Mouse (Mus musculus) kidney, embryonic 15.5 days (tissue): Measurements from ENCODE around the gene Dok7. TPM values are rescaled to one million over a fixed set of nuclear protein-coding genes. Genes with fewer than 3 reads are reported as not detected.

ENCODE experiments used
- ATAC-seq: fragments of 200-750 bp; cut with Nextera tagmentation; replicated peaks from 2 replicates; pipeline ENCODE4 v1.8.0; 2017; ENCODE audit warnings: moderate TSS enrichment; ENCODE audit not compliant: low FRiP score
- H3K27ac ChIP-seq: fragments of 300-500 bp; sonication (generic); 2 replicates; pipeline ENCODE4 v1.5.1; 2015; ENCODE audit warnings: mild to moderate bottlenecking, inconsistent platforms
- H3K27me3 ChIP-seq: fragments of 300-500 bp; sonication (generic); 2 replicates; pipeline ENCODE4 v1.6.1; 2015; ENCODE audit warnings: inconsistent platforms
- H3K36me3 ChIP-seq: fragments of 300-500 bp; sonication (generic); 2 replicates; pipeline ENCODE4 v1.6.1; 2015; ENCODE audit warnings: inconsistent platforms
- H3K4me1 ChIP-seq: fragments of 300-500 bp; sonication (generic); 2 replicates; pipeline ENCODE4 v1.6.1; 2015; ENCODE audit warnings: inconsistent platforms
- H3K4me2 ChIP-seq: fragments of 300-500 bp; sonication (generic); 2 replicates; pipeline ENCODE4 v1.6.1; 2015; ENCODE audit warnings: moderate library complexity, mild to moderate bottlenecking, inconsistent platforms
- H3K4me3 ChIP-seq: fragments of 300-500 bp; sonication (generic); replicated peaks from 2 replicates; pipeline ENCODE4 v1.5.1; 2015; ENCODE audit warnings: mild to moderate bottlenecking, inconsistent platforms
- H3K9ac ChIP-seq: fragments of 300-500 bp; sonication (generic); 2 replicates; pipeline ENCODE4 v1.6.1; 2015; ENCODE audit warnings: mild to moderate bottlenecking, inconsistent platforms
- H3K9me3 ChIP-seq: fragments of 300-500 bp; sonication (generic); replicated peaks from 2 replicates; pipeline ENCODE4 v1.6.1; 2016; ENCODE audit warnings: inconsistent platforms
- WGBS: fragments of 180-500 bp; shearing (Covaris S2); methylation state at CpG from one replicate; pipeline ENCODE4 v1.1.7; 2015; ENCODE audit warnings: mixed read lengths; 5-methylcytosine and 5-hydroxymethylcytosine counted together
- microRNA-seq: library from miRNA; unstranded; fragments of <30 nt; microRNA quantifications from one replicate; pipeline ENCODE4, GENCODE M21; 2016
- polyA plus RNA-seq: library from polyadenylated mRNA; unstranded; fragments of >200 nt; fragmentation: Nextera tagmentation; extraction: Ambion mirVana; gene quantifications from 2 replicates; pipeline ENCODE4 v1.2.1, GENCODE M21; 2015

The Dok7 gene
- polyA plus RNA-seq, 1 experiment from 2014 or later = 1.1 TPM

GRCm38 (mm10) chr5:35131237-35131636, 74.7 kb downstream of the Dok7 start:
- no peaks in the 10 kb centered on the region for H3K36me3 ChIP-seq
- H3K4me2 ChIP-seq = no peak overlapping the region
- no peak for ATAC-seq
- no peak overlapping the region for H3K27ac ChIP-seq
- no peaks in the 10 kb centered on the region for H3K9me3 ChIP-seq
- WGBS = 34% methylated on average over 1 of the region's 1 CpGs
- no peak overlapping the region for H3K4me3 ChIP-seq
- H3K27me3 ChIP-seq = no peaks in the 10 kb centered on the region
- no peaks in the 10 kb centered on the region for H3K4me1 ChIP-seq
- H3K9ac ChIP-seq = no peak overlapping the region

DNA sequence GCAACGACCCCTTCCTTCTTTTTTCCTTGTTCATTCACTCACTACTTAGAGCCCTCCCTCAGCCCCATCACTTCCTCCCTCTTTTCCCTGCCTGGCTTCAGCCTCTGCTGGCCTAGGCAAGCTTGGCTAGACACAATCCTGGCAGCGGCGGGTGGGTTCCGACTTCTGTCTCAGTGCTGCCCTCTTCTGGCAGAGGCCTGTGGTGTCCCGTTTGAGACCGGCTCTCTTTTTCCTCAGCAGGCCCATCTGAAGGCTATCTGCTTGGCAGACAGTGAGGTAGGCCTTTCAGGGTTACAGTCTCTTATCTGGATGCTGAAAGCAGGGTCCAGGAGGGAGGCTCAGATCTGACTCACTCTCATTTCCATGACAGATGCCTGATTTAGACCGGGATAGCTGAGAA, 75.2 kb downstream of the Dok7 start:
- Histone ChIP-seq H3K4me1 (no peaks in the 10 kb centered on the region), H3K4me2 (no peak overlapping the region), H3K9me3 (no peaks in the 10 kb centered on the region), H3K27ac (no peak overlapping the region), H3K27me3 (no peaks in the 10 kb centered on the region), H3K4me3 (no peak overlapping the region), H3K36me3 (no peaks in the 10 kb centered on the region), H3K9ac (no peak overlapping the region)
- 7% methylated on average over 7 of the region's 7 CpGs for WGBS
- 0 out of 2 replicates have a peak, but pooled peaks have one; percentile 22 for ATAC-seq

DNA sequence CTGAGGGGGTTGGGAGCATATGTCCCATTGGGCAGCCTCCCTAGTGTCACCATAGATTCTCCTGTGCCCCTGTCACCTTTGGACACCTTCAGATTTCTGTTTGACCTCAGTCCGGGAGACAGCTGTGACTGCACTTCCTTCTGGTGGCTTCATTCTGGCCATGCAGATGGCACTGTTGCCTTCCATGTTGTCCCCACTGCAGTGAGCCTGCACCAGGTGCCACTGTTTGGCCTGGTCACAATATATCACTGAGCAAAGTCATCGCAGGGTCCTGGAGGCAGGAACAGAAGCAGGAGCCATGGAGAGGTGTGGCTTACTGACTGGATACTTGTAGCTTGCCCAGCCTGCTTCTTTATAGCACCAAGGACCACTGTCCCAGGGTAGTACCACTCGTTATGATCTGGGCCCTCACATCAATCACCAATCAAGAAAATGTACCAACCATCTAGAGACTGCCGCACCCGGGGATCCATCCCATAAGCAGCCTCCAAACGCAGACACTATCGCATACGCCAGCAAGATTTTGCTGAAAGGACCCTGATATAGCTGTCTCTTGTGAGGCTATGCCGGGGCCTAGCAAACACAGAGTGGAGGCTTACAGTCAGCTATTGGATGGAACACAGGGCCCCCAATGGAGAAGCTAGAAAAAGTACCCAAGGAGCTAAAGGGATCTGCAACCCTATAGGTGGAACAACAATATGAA, 75.9 kb downstream of the Dok7 start:
- WGBS = 94% methylated on average over 9 of the region's 9 CpGs
- Histone ChIP-seq H3K36me3 (no peaks in the 10 kb centered on the region), H3K4me3 (no peak overlapping the region), H3K9ac (no peak overlapping the region), H3K4me1 (no peaks in the 10 kb centered on the region), H3K4me2 (no peak overlapping the region), H3K9me3 (no peaks in the 10 kb centered on the region), H3K27me3 (no peaks in the 10 kb centered on the region), H3K27ac (no peak overlapping the region)
- ATAC-seq = no peak

- no peaks in the 10 kb centered on the region for H3K9me3 ChIP-seq
- no peak overlapping the region for H3K4me3 ChIP-seq
- WGBS = 91% methylated on average over 4 of the region's 4 CpGs
- H3K4me1 ChIP-seq = no peaks in the 10 kb centered on the region
- H3K27ac ChIP-seq = no peak overlapping the region
- no peak overlapping the region for H3K4me2 ChIP-seq
- no peak overlapping the region for H3K9ac ChIP-seq
- no peaks in the 10 kb centered on the region for H3K36me3 ChIP-seq
- H3K27me3 ChIP-seq = no peaks in the 10 kb centered on the region
- no peak for ATAC-seq
These were observed 76.9 kb downstream of the Dok7 start for GRCm38 (mm10) chr5:35133468-35133867.

GRCm38 (mm10) chr5:35134286-35134685, 77.7 kb downstream of the Dok7 start:
- H3K4me1 ChIP-seq = no peaks in the 10 kb centered on the region
- no peak overlapping the region for H3K27ac ChIP-seq
- no peaks in the 10 kb centered on the region for H3K36me3 ChIP-seq
- H3K27me3 ChIP-seq = no peaks in the 10 kb centered on the region
- ATAC-seq = no peak
- H3K9ac ChIP-seq = no peak overlapping the region
- H3K4me3 ChIP-seq = no peak overlapping the region
- no peaks in the 10 kb centered on the region for H3K9me3 ChIP-seq
- 52% methylated on average over 3 of the region's 3 CpGs for whole genome bisulfite sequencing
- H3K4me2 ChIP-seq = no peak overlapping the region

- Histone ChIP-seq H3K4me2 (no peak overlapping the region), H3K9ac (no peak overlapping the region), H3K9me3 (no peaks in the 10 kb centered on the region), H3K36me3 (no peaks in the 10 kb centered on the region), H3K27ac (no peak overlapping the region), H3K4me1 (no peaks in the 10 kb centered on the region), H3K4me3 (no peak overlapping the region), H3K27me3 (0 out of 2 replicates have a peak, but pooled peaks cover 1% of the 10 kb centered on the region)
- no peak for ATAC-seq
- 63% methylated on average over 5 of the region's 5 CpGs for WGBS
These were observed 79.3 kb downstream of the Dok7 start for GRCm38 (mm10) chr5:35135903-35136302.

Small RNA genes within 50 kb of the gene (microRNA-seq; reads per million reads assigned to microRNA genes)
- gene Mir3097 = 3.7 reads per million, percentile 19 among the genes with 10 or more reads in this experiment

Other genes starting within 250 kb of the Dok7 start
- gene Msantd1, start 148.8 kb upstream of the Dok7 start, polyA plus RNA-seq = 0.42 and 0.68 TPM in 2 replicates
- gene Rgs12, start 107.3 kb upstream of the Dok7 start, polyA plus RNA-seq = 30.2 and 35.2 TPM in 2 replicates
- 2.6 and 3.6 TPM in 2 replicates for gene Hgfac, start 15.3 kb upstream of the Dok7 start, polyA plus RNA-seq
- 174 and 196 TPM in 2 replicates for gene Lrpap1, start 49.0 kb downstream of the Dok7 start, polyA plus RNA-seq
- gene Adra2c, start 221.6 kb downstream of the Dok7 start, polyA plus RNA-seq = 0.40 and 0.41 TPM in 2 replicates